Mouse (Mus musculus): ENCODE measurements at regions not wholly inside any gene's neighbourhood (a gene's known extent, or its start where the extent isn't known, plus 50 kb on each side); places are given as distances from the start of the nearest gene placed in this dataset.

- Histone ChIP-seq H3K4me2 (replicated peaks) (no peak overlapping the region), H3K4me1 (replicated peaks) (no peaks in the 10 kb centered on the region), H3K27me3 (no peaks in the 10 kb centered on the region), H3K4me3 (replicated peaks) (no peak overlapping the region), H3K9ac (replicated peaks) (no peak overlapping the region), H3K27ac (no peak overlapping the region), H3K36me3 (no peaks in the 10 kb centered on the region), H3K9me3 (no peaks in the 10 kb centered on the region)
- no peak for ATAC-seq
- WGBS, result 91% methylated on average over 7 of the region's 7 CpGs
These were observed 293.8 kb downstream of the Adgrl2 start for GRCm38 (mm10) chr3:148696555-148696954.

DNA sequence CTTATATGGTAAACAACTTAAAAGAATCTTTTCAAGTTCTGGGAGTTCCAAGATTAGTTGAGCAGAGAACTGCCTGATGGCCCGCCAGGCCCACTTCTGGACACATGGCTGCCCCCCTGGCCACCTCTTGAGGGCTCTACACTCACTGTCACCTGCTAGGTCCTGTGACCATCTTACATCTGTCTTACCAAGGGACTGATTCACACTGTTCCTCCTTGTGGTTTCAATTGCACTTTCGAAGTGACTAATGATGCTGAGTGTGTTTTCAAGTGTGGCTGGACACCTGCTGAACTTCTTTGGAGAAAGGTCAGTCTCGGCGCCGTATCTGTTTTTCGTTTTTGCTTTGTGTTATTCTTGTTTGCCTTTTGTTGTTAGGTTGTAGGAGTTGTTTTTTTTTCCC, 294.9 kb downstream of the Adgrl2 start:
- Histone ChIP-seq H3K4me1 (replicated peaks) (no peaks in the 10 kb centered on the region), H3K9ac (replicated peaks) (no peak overlapping the region), H3K27me3 (no peaks in the 10 kb centered on the region), H3K27ac (no peak overlapping the region), H3K9me3 (no peaks in the 10 kb centered on the region), H3K4me2 (replicated peaks) (no peak overlapping the region), H3K36me3 (no peaks in the 10 kb centered on the region), H3K4me3 (replicated peaks) (no peak overlapping the region)
- ATAC-seq, result no peak
- 93% methylated on average over 6 of the region's 6 CpGs for WGBS

DNA sequence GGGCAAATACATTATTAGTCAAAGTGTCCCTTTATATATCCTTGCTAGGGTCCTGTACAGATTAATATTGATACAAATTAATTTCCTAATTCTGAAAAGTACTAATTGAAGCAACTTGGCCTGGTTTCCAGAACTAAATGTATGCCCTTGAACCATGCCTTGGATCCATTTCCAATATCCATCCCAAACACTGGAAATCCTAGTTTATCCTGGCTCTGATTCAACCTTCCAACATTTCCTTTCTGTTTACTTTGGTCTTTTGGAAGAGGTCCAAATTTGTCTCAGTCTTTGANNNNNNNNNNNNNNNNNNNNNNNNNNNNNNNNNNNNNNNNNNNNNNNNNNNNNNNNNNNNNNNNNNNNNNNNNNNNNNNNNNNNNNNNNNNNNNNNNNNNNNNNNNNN, 307.2 kb downstream of the Adgrl2 start:
- Histone ChIP-seq H3K4me3 (replicated peaks) (no peak overlapping the region), H3K27ac (no peak overlapping the region), H3K9me3 (no peaks in the 10 kb centered on the region), H3K4me1 (replicated peaks) (no peaks in the 10 kb centered on the region), H3K9ac (replicated peaks) (no peak overlapping the region), H3K4me2 (replicated peaks) (no peak overlapping the region), H3K36me3 (no peaks in the 10 kb centered on the region), H3K27me3 (no peaks in the 10 kb centered on the region)
- no peak for ATAC-seq

DNA sequence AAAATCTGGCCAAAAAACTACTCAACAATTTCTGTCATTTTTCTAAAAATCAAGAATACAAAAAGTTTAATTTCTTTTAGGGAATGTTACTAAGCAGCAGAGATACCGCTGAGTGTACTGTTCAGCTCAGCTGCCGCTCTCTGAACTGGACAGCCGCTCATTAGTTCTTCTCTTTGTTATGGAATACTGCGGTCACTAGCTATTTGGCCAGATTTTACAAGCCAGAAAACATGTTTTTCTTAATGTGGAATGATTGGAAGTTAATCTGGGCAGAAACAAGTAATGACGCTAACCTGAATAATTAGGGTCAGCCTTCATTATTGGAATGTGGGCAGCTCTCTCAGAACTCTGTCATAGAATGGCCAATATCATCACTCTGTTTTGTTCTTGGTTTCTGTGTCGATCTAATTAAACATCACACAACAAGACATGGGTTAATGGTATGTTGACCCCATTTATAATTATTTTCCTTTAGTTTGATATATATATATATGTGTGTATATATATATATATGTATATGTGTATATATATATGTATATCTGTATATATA, 307.8 kb downstream of the Adgrl2 start:
- H3K9ac ChIP-seq (replicated peaks), result no peak overlapping the region
- WGBS, result 83% methylated on average over 6 of the region's 6 CpGs
- H3K27ac ChIP-seq, result no peak overlapping the region
- H3K4me3 ChIP-seq (replicated peaks), result no peak overlapping the region
- H3K36me3 ChIP-seq, result no peaks in the 10 kb centered on the region
- no peak for ATAC-seq
- H3K4me1 ChIP-seq (replicated peaks), result no peaks in the 10 kb centered on the region
- H3K9me3 ChIP-seq, result no peaks in the 10 kb centered on the region
- no peaks in the 10 kb centered on the region for H3K27me3 ChIP-seq
- H3K4me2 ChIP-seq (replicated peaks), result no peak overlapping the region

DNA sequence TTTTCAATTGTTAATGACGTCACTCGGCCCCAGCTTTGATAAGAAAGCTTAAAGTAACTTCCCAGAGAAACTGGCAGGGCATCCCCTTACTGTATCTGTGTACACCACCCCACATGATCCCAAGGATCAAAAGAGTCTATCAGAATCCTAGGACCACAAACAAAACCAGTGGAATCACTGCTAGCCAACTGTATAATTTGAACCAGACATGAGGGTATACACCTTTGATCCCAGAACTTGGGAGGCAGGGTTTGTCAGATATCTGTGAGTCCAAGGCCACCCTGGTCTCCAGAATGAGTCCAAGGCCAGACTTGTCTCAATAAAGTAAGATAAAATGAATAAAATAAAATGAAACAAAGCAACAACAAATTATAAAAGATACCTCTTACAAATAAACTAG, 309.2 kb downstream of the Adgrl2 start:
- 78% methylated on average over 2 of the region's 2 CpGs for WGBS

DNA sequence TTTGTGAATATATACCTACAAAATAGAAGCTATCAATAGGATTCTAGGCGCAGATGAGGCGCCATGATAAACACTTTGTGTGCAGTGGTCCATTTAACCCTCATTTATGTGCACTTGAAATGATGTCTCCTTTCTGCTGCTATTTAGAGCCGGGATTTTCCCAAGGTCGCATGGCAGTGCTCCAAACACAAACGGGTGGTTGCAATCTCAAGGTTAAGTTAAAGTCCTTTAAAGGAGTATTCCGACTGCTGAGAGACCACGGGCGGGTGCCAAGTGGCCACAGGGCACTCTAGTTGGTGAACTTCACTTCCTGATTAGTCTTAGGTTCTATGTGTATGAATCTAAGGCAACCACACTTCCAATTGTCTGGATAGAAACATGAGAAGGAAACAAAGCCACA, 309.6 kb downstream of the Adgrl2 start:
- Histone ChIP-seq H3K36me3 (no peaks in the 10 kb centered on the region), H3K27ac (no peak overlapping the region), H3K4me1 (replicated peaks) (no peaks in the 10 kb centered on the region), H3K9ac (replicated peaks) (no peak overlapping the region), H3K9me3 (no peaks in the 10 kb centered on the region), H3K4me2 (replicated peaks) (no peak overlapping the region), H3K4me3 (replicated peaks) (no peak overlapping the region), H3K27me3 (no peaks in the 10 kb centered on the region)
- ATAC-seq, result no peak
- WGBS, result 80% methylated on average over 8 of the region's 8 CpGs

More for the DNA sequence above, 309.2 kb downstream of the Adgrl2 start:
- no peak overlapping the region for H3K4me2 ChIP-seq (replicated peaks)
- H3K9me3 ChIP-seq, result no peaks in the 10 kb centered on the region
- ATAC-seq, result no peak
- H3K27ac ChIP-seq, result no peak overlapping the region
- H3K9ac ChIP-seq (replicated peaks), result no peak overlapping the region
- no peaks in the 10 kb centered on the region for H3K27me3 ChIP-seq
- H3K4me1 ChIP-seq (replicated peaks), result no peaks in the 10 kb centered on the region
- no peaks in the 10 kb centered on the region for H3K36me3 ChIP-seq
- no peak overlapping the region for H3K4me3 ChIP-seq (replicated peaks)

- WGBS, result 93% methylated on average over 4 of the region's 4 CpGs
- no peak for ATAC-seq
- no peak overlapping the region for H3K4me3 ChIP-seq (replicated peaks)
- H3K9ac ChIP-seq (replicated peaks), result no peak overlapping the region
- H3K4me1 ChIP-seq (replicated peaks), result no peaks in the 10 kb centered on the region
- H3K36me3 ChIP-seq, result no peaks in the 10 kb centered on the region
- no peak overlapping the region for H3K27ac ChIP-seq
- H3K9me3 ChIP-seq, result no peaks in the 10 kb centered on the region
- no peak overlapping the region for H3K4me2 ChIP-seq (replicated peaks)
- H3K27me3 ChIP-seq, result no peaks in the 10 kb centered on the region
These were observed 310.3 kb downstream of the Adgrl2 start for GRCm38 (mm10) chr3:148680086-148680485.

- Histone ChIP-seq H3K9ac (replicated peaks) (no peak overlapping the region), H3K4me3 (replicated peaks) (no peak overlapping the region), H3K27ac (no peak overlapping the region), H3K36me3 (no peaks in the 10 kb centered on the region), H3K4me1 (replicated peaks) (no peaks in the 10 kb centered on the region), H3K9me3 (no peaks in the 10 kb centered on the region), H3K4me2 (replicated peaks) (no peak overlapping the region), H3K27me3 (no peaks in the 10 kb centered on the region)
- no peak for ATAC-seq
- 38% methylated on average over 2 of the region's 2 CpGs for WGBS
These were observed 311.2 kb downstream of the Adgrl2 start for GRCm38 (mm10) chr3:148679121-148679520.

- Histone ChIP-seq H3K27me3 (no peaks in the 10 kb centered on the region), H3K9me3 (no peaks in the 10 kb centered on the region), H3K4me3 (replicated peaks) (no peak overlapping the region), H3K9ac (replicated peaks) (no peak overlapping the region), H3K36me3 (no peaks in the 10 kb centered on the region), H3K27ac (no peak overlapping the region), H3K4me1 (replicated peaks) (no peaks in the 10 kb centered on the region), H3K4me2 (replicated peaks) (no peak overlapping the region)
- WGBS, result 65% methylated on average over 2 of the region's 2 CpGs
- no peak for ATAC-seq
These were observed 314.3 kb downstream of the Adgrl2 start for GRCm38 (mm10) chr3:148676025-148676424.

DNA sequence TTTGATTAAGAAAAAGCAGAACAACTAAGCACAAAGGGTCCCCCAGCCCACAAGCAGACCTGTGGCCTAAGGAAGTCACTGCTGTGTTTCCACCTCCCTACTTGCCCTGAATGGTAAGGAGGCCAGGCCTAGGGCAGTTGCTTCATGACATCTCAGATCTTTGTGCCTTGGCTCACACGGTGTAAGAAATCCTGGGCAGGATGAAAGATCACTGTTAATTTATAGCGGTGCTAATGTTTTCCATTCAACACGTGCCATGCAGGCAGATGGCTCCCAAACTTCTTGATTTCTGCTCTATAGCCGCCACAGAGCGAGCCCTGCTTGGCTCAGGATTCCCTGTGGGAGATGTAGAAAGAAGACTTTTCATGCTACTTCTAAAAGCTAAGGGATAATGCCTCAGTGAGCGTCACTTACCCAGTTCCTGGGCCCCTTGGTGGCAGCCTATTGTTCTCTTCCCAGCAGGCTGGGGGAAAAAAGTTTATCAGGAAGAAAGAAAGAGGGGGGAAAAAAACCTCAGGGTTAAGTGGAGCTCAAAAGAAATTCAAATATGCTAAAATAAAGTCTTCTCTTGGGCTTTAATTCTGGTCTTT, 327.4 kb downstream of the Adgrl2 start:
- ATAC-seq, result 0 out of 2 replicates have a peak, but pooled peaks have one; percentile 20

GRCm38 (mm10) chr3:148659024-148659423, 331.3 kb downstream of the Adgrl2 start:
- ATAC-seq, result no peak

More for the DNA sequence above, 327.4 kb downstream of the Adgrl2 start:
- Histone ChIP-seq H3K4me2 (replicated peaks) (no peak overlapping the region), H3K27ac (no peak overlapping the region), H3K9ac (replicated peaks) (no peak overlapping the region), H3K27me3 (no peaks in the 10 kb centered on the region), H3K9me3 (peaks cover 6% of the 10 kb centered on the region; the same call in 1 of the 2 replicates), H3K4me3 (replicated peaks) (no peak overlapping the region), H3K36me3 (no peaks in the 10 kb centered on the region), H3K4me1 (replicated peaks) (peaks cover 9% of the 10 kb centered on the region)
- WGBS, result 4% methylated on average over 6 of the region's 6 CpGs

GRCm38 (mm10) chr3:148658368-148658767, 332.0 kb downstream of the Adgrl2 start:
- H3K27ac ChIP-seq, result no peak overlapping the region
- ATAC-seq, result no peak
- peaks cover 6% of the 10 kb centered on the region for H3K4me1 ChIP-seq (replicated peaks)
- no peak overlapping the region for H3K4me2 ChIP-seq (replicated peaks)
- H3K9ac ChIP-seq (replicated peaks), result no peak overlapping the region
- H3K36me3 ChIP-seq, result no peaks in the 10 kb centered on the region
- WGBS, result 88% methylated on average over 8 of the region's 8 CpGs
- no peaks in the 10 kb centered on the region for H3K9me3 ChIP-seq
- no peak overlapping the region for H3K4me3 ChIP-seq (replicated peaks)
- H3K27me3 ChIP-seq, result no peaks in the 10 kb centered on the region

More at GRCm38 (mm10) chr3:148659024-148659423, 331.3 kb downstream of the Adgrl2 start:
- peaks cover 9% of the 10 kb centered on the region for H3K4me1 ChIP-seq (replicated peaks)
- H3K4me3 ChIP-seq (replicated peaks), result no peak overlapping the region
- no peak overlapping the region for H3K27ac ChIP-seq
- H3K9me3 ChIP-seq, result no peaks in the 10 kb centered on the region
- no peaks in the 10 kb centered on the region for H3K27me3 ChIP-seq
- H3K36me3 ChIP-seq, result no peaks in the 10 kb centered on the region
- no peak overlapping the region for H3K4me2 ChIP-seq (replicated peaks)
- WGBS, result 92% methylated on average over 5 of the region's 5 CpGs
- no peak overlapping the region for H3K9ac ChIP-seq (replicated peaks)

DNA sequence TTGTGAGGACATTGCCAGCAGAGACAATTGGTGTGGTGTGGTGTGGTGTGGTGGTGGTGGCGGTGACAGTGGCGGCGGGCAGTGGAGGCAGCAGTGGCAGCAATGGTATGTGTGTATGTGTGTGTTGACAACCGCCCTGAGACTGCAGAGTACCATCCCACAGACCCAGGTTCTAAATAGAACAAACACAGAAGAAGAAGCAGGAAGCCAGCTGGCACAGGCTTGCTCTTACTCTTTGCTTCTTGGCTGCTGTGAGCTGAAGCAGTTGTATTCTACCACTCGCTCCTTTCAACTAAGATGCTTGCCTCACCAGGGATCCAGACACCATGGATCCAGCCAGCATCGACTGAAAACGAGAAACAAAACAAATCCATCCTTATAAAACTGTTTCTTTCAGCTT, 334.2 kb downstream of the Adgrl2 start:
- no peak for ATAC-seq
- H3K4me1 ChIP-seq (replicated peaks), result no peaks in the 10 kb centered on the region
- no peak overlapping the region for H3K4me3 ChIP-seq (replicated peaks)
- no peaks in the 10 kb centered on the region for H3K9me3 ChIP-seq
- WGBS, result 88% methylated on average over 7 of the region's 7 CpGs
- H3K27me3 ChIP-seq, result no peaks in the 10 kb centered on the region
- no peak overlapping the region for H3K27ac ChIP-seq
- no peak overlapping the region for H3K4me2 ChIP-seq (replicated peaks)
- no peaks in the 10 kb centered on the region for H3K36me3 ChIP-seq
- no peak overlapping the region for H3K9ac ChIP-seq (replicated peaks)
